Mouse (Mus musculus) heart, adult 2 months (tissue): ENCODE measurements at regions not wholly inside any gene's neighbourhood (a gene's known extent, or its start where the extent isn't known, plus 50 kb on each side); places are given as distances from the start of the nearest gene placed in this dataset.

Experiments
- CTCF ChIP-seq: fragments of 200-600 bp; IDR thresholded peaks from 2 replicates; pipeline ENCODE4 v1.8.1; 2022; ENCODE audit warnings: antibody characterized with exemption, mild to moderate bottlenecking, moderate library complexity
- POLR2A ChIP-seq: fragments of 200-500 bp; IDR thresholded peaks from 2 replicates; pipeline ENCODE4 v1.6.1; 2011; ENCODE audit warnings: mild to moderate bottlenecking, low read depth, low read length, control low read depth; ENCODE audit not compliant: insufficient read depth

- TF ChIP-seq CTCF (no peak), POLR2A (no peak)
Measured at GRCm38 (mm10) chr19:44698382-44699256, 57.2 kb upstream of the Pax2 start.
